Mouse (Mus musculus) right cerebral cortex, adult 2 months (tissue): ENCODE data around the gene Moap1.

Source experiments
- DNase-seq, 2 experiments: peaks; one replicate each; pipeline ENCODE4 v3.0.0; 2021 to 2022; ENCODE audit warnings: low spot score in 2 of 2

Gene Moap1

DNA sequence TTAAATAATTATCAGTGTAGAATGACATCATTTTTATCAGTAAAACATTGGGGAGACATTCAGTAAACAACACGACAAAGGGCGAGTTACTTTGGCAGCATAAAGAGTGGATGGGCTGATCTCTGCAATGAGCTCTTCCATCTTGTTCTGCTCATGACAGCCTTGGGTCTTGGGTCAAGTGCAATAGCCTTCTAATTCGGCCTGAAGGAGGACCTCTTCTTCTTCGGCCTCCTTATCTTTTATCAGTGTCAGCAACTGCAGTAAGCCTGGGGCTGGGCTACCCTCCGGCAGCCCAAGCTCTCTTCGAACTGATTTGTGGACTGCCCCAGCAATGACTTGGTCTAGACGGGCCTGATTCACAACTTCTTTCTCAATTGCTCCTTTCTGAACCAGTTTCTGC lies 1.4 kb downstream of the Moap1 start:
- DNase-seq = no peak

DNA sequence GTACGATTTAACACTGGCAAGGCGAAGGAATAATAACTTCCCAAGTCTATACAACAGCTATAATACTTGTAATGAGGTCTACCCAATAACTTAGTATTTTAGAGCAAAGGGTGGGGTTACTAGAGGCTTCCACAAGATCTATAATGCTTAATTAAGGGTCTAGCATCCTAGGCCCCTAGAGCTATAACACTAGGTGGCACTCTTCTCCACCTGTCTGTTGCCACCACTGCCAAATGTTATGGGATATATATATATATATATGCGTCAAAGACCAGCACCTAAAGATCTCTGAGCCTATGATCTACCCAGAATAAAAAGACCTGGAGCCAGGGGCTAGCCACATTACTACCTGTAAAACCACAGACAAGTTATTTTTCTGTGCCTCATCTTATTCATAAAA lies 3.2 kb downstream of the Moap1 start:
- DNase-seq = no peak

DNA sequence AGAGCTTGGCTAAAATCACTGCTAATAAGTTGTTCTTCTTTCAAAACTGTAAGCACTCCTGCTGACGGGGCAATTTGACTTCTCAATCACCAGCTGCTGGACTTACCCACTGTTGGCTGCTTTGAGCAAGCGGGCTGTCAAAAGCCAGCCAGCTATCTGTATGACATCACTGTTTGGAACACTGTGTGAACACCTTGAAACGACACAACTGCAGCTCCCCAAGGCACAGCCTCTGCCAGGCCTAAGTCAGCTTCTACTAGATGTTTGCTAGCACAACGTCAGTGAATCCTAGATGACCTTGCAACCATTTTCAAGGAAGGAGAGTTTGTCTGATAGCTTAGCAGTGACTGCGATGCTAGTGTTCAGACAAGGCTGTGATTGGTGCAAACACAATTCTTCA lies 4.4 kb downstream of the Moap1 start:
- DNase-seq = no peak

DNA sequence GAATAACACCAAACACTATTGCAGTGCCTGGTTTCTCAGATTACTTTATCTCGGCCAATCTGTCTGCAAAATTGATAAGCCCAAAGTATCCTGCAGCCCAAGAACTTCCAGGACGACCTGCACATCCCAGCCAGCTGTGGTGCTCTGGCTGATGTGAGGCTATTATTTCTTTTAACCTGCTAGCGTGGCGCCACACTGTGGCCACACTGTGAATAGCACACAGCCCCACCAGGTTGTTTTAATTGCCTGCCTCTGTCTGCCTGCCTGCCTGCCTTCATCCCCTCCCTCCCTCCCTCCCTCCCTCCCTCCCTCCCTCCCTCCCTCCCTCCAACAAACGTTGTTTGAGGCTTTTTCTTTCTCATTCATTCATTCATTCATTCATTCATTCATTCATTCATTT lies 10.1 kb downstream of the Moap1 start:
- peak in 1 of 2 experiments; percentile 61 for DNase-seq

- peak in 1 of 2 experiments; percentile 51 for DNase-seq
Measured at GRCm38 (mm10) chr12:102730798-102731619, 12.5 kb downstream of the Moap1 start.

DNA sequence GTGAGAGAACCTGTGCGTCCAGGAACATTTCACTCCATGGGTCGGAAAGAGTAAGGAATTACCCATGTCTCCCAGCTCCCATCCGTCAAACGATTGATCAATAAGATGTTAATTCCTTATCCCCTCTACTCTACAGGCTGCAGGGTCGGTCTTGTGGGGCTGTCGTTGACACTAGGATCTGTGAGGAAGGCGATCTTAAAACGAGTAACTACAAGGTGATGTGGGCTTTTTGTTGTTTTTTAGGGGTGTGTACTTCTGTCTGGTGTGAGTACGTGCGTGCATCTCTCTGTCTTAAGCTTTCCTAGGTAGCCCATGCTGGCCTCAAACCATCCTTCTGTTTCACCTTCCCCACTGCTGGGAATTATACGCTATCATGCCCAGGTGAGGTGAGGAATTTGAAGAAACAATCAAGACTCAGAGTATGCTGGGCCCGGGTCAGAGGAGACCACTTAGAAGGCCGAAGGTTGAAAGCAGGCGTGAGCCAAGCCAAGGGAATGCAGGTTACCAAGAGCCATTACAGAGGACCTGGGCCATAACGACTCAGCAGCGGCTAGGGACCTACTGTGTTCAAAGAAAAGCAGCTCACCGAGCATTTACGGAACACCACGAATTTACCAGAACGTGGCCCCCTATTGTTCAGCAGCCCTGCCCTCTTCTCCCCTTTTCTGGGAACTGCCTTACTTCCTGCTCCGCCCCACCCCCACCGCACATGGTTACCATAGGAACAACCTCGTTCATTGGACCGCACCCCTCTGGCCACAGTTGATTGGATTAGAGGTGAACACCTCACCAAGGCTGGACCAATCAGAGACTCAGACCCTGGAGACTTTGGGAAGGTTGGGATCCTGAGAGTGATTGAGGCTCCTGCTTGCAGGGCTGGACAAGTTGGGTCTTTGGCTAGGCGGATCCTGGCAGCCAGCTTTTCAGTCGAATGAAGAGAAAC lies 13.3 kb downstream of the Moap1 start:
- peak; percentile 63 to 67 for DNase-seq

DNA sequence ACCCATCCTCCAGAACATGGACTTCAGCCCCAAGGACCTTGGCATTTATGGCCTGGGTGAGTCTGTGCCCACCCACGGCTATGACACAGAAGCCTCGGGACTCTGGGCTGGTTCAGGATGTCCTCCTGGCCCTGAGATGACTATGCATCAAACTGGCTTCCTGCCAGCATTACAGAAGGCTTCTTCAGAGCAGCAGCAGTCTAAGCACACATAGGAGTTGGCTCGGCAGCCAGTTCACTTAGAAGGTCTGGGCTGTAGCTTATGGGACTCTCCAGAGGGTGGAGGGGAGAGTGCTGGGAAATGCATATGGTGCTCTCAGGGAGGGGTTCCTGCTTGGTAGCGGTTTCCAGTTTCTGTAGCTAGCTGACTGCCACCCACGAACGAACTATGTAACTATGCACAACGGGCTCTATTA lies 17.7 kb downstream of the Moap1 start:
- DNase-seq = no peak

DNA sequence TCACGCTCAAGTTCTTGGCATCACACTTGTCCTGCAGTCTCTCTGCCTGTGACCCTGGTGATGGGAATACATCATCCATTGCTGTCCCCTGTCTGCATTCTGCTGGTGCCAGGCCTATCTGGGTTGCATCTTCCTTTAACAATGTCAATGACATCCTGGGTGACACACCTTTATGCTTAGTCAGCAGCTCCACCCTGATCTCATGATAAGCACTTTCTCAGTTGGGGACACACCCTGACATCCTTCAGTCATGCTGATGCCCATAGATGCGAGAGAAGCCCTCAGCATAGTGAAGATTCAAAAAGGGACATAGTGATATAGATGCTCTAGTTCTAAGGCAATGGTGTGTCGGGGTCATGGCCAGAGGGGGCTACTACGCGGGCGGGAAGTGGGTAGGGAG lies 18.3 kb downstream of the Moap1 start:
- no peak for DNase-seq

DNA sequence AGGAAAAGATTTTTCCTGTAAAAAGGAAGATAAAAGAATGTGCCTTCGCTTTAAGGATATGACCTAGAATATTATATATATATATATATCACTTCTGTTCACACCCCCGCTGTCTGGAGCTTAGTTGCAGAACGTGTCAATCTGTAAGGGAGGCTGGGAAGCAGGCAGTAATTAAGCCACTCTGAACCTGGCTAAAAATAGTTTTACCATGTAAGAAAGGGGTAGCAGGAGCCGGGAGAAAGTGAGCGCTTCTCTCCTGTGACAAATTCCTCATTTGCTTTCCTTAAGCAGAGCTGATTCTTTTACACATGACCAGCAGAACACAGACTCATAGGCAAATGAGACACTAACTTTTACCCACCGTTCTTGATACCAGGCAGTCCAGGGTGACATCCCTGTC lies 19.6 kb downstream of the Moap1 start:
- DNase-seq = peak; percentile 55 to 61

DNA sequence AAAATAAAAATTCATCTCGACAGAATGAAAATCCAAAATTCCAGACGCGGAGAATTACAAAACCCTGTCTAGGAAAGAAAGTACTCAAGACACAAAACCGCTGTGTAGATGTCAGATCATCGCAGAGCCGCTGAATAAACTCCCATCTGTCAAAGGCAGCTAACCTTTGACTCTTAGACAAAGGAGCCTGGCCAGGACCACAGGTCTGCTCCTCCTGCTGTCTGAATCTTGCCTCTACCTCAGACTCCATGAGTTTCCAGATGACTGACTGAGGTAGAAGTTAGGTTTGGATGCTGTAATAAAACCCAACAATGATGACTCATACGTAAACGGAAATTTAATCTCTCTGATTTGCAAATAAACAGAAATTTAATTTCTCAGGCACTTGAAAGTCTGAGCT lies 20.5 kb downstream of the Moap1 start:
- DNase-seq = no peak

GRCm38 (mm10) chr12:102722451-102722850 lies 21.0 kb downstream of the Moap1 start:
- no peak for DNase-seq

DNA sequence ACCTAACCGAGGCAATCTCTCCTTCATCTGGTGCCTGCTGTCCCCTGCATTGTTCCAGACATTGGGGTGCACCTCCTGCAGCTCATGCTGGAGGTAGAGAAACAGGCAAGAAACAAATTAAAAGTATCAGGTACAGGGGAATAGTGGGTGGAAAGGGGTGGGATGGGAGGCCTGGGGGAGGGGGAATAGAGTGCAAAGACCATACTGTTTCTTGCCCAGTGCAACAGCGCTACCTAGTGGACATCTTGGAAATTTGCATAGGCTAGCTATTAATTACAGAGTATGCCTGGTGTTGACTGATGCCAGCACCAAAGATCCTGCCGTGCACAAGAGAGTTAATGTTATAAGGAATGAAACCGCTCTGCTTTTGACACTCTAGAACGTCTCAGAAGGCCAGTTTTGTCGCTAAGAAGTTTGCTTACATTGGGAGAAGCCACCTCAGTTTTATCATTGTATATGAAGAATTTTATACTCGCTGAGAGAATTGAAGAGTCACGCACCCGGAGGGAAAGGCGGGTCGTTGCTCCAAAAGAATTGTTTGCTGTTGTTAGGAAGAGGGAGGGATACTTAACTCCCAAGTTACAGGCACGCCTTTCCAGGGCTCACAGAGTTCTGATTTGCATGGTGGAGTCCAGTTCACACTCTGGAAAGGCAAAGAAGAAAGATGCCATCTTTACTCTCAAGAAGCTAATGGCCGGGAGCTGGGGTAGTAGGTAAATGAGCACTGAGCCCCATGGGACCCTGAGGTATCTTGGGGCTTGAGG lies 23.7 kb downstream of the Moap1 start:
- peak in 1 of 2 experiments; percentile 62 for DNase-seq

GRCm38 (mm10) chr12:102714654-102715395 lies 28.6 kb downstream of the Moap1 start:
- no peak for DNase-seq

DNA sequence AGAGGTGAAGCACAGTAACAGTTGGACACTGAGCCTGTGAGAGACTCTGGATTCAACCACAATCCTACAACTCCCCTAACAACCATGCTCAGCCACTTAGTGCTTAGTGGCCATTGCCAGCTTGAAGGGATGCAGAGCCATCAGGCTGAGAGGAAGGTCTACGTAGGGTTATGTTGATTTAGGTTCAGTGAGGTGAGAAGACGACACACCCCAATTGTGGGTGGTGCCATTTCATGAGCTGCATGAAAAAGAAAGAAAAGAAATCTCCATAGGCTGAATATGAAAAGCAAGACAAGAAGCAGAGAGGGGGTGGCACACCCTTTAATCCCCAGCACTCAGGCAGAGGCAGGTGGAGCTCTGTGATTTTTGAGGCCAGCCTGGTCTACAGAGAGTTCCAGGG lies 29.3 kb downstream of the Moap1 start:
- DNase-seq = no peak

DNA sequence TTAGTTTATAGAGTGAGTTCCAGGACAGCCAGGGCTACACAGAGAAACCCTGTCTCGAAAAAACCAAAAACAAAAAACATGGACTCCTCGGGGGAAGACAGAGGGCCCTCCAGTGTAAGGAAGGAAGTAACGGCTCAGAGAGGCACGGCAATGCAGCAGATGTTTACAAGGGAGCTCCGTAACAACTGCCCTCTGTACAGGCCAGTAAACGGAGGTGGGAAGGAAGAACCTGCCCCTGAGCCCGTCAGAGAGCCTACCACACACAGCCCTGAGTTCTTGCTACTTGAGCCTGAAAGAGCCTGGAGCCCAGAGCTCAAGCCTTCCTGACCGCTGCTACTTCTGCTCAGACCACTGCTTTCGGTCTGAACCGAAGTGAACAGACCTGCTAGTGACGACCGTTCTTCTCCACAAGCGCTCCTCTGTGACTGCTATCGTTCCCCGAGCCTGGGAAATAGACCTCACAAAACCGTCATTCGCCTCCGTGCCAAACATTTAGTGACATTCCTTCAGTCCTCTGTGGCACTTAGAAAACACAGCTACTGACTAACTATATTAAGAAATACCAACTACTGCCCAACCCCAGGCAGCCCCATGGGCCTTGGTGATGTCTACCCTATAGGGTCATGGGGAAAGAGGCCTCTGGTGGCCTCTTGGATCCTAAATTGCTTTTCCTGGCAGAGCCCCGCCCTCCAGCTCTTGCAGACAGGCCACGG lies 30.2 kb downstream of the Moap1 start:
- DNase-seq = no peak

GRCm38 (mm10) chr12:102710851-102711375 lies 32.5 kb downstream of the Moap1 start:
- no peak for DNase-seq

GRCm38 (mm10) chr12:102709896-102710295 lies 33.6 kb downstream of the Moap1 start:
- no peak for DNase-seq

DNA sequence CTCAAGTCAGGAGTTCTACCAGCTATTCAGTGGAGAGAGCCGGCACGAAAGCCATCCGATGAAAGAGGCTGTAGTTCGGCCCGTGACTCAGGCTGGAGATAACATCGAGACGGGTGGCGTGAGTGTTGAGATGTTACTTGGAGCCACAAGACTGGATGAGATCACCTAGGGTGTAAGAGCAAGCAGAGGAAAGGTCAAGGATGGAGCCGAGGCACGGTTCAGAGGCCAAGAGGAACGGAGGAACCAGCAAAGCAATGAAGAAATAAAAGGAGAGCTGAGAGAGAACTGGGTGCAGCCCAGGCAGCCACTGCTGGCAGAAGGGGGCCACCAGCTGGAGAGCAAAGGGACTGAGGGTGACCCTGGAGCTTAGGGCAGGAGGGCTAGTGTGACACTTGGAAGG lies 35.2 kb downstream of the Moap1 start:
- no peak for DNase-seq

GRCm38 (mm10) chr12:102706833-102707463 lies 36.5 kb downstream of the Moap1 start:
- DNase-seq = no peak
